Mouse (Mus musculus) gastrocnemius, postnatal 14 days (tissue): Measurements from ENCODE around the gene Prss34. TPM values are rescaled to one million over a fixed set of nuclear protein-coding genes. Genes with fewer than 3 reads are reported as not detected.

Source experiments
- DNase-seq: peaks from one replicate; pipeline ENCODE4 v3.0.0; 2021; ENCODE audit warnings: mixed read lengths
- intact Hi-C: fragments of 180-260 bp; cut with DNase I; formaldehyde crosslinking; loops from one replicate; pipeline ENCODE4 v1.15.1; 2025; ENCODE audit warnings: low total_unique reads
- long read RNA-seq, 2 experiments: library from polyadenylated mRNA; stranded (forward); transcript quantifications; one replicate each; pipeline ENCODE4 v2.0.0; 2021
- total RNA-seq, 2 experiments: library from RNA; stranded (reverse); gene quantifications; 2 replicates each; pipeline ENCODE4 v1.2.3; 2021

The Prss34 gene
- 1 to 10 TPM; 1.8 to 2.7 TPM for total RNA-seq
- long read RNA-seq, experiment 1, partial matches to known transcripts: 0 of 2 reads
- long read RNA-seq, experiment 1, other reads (novel, unspliced or antisense): 0 of 2 reads
- long read RNA-seq, experiment 2, partial matches to known transcripts: 0 of 2 reads
- long read RNA-seq, experiment 2, other reads (novel, unspliced or antisense): 0 of 2 reads

DNA sequence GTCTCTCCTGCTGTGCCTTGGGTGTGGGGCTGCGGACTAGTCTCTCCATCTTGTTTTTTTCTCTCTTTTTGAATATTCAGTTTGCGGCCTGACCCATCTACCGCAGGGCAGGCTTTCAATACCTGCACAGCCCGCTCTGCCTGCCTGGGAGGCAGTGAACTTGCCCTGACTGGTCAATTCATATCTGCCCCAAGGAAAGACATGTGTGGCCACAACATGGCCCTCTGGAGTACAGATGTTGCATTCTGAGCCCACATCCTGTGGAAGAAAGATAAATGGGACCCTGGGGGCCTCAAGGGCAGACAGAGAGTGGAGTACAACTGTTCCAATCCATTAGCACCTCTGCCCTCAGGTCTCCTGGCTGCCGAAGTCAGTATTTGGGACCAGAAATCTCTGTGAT is at the start of gene Prss34:
Gene Prss34 (plus strand): TSS at position 301 of the 400 bp plus-strand sequence.
- DNase-seq: no peak
- intact Hi-C loops: no loop called here

- intact Hi-C loops: no loop called here
- no peak for DNase-seq
Observed at GRCm38 (mm10) chr17:25250181-25250835, 47.9 kb upstream of the Prss34 start.

DNA sequence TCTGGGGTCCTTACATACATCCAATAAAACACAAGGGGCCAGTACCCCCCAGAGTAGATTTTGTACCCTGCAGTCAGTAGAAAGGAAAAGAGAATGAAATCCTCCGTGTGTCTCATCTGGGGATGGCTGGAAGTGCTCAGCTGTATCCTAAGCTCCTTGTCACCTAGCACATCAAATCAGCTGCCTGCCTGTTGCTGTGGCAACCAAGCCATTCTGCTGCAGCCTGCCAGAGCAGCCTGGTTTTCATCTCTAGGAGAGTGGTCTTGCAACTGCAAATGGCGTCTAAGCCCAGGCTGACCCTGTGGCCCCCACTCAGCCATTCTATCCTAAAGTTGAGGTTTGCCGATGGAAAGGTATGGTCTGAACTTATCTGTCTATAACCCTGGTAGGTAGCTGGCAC is 45.6 kb upstream of the Prss34 start:
- no peak for DNase-seq

DNA sequence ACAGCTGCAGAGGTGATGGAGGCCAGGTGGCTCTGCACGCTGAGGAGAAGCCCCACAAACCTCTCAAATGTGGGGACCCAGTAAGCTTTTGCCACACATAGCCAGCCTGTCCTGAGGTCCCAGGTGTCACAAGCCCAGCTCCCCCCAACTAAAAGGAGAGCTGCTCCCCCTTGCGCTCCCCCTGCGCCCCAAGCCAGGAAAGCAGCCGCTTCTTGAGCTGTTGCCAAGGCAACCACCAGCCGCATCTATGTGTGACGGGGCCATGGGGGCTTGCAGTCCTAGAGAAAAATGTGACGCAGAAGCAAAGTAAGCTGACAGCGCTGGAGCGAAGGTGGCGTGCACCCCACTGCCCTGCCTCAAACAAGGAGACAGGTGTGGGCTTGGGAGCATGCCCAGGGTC is 44.4 kb upstream of the Prss34 start:
- no peak for DNase-seq
- intact Hi-C loops: no loop called here

More for the DNA sequence above, 45.6 kb upstream of the Prss34 start:
- intact Hi-C loops: no loop called here

GRCm38 (mm10) chr17:25255110-25255509 is 43.1 kb upstream of the Prss34 start:
- DNase-seq: no peak
- intact Hi-C loops: no loop called here

GRCm38 (mm10) chr17:25256140-25256754 is 41.9 kb upstream of the Prss34 start, which contains the start of gene Baiap3:
Gene Baiap3, minus strand, starts transcription at chr17:25256364.
- DNase-seq: no peak
- intact Hi-C loops: no loop called here

- DNase-seq: no peak
- intact Hi-C loops: no loop called here
Observed at GRCm38 (mm10) chr17:25257804-25258261, 40.4 kb upstream of the Prss34 start.

- DNase-seq: peak; percentile 59
- intact Hi-C loops: loop anchor here (10.0 kb wide), 1 partner anchor 80 kb away; the partner anchor contains the start of genes BC003965 and Unkl
Observed at GRCm38 (mm10) chr17:25264453-25264852, 33.7 kb upstream of the Prss34 start.

- intact Hi-C loops: no loop called here
- no peak for DNase-seq
Observed at GRCm38 (mm10) chr17:25270795-25271335, 27.3 kb upstream of the Prss34 start.

- intact Hi-C loops: no loop called here
Observed at GRCm38 (mm10) chr17:25272326-25272725, 25.9 kb upstream of the Prss34 start.

DNA sequence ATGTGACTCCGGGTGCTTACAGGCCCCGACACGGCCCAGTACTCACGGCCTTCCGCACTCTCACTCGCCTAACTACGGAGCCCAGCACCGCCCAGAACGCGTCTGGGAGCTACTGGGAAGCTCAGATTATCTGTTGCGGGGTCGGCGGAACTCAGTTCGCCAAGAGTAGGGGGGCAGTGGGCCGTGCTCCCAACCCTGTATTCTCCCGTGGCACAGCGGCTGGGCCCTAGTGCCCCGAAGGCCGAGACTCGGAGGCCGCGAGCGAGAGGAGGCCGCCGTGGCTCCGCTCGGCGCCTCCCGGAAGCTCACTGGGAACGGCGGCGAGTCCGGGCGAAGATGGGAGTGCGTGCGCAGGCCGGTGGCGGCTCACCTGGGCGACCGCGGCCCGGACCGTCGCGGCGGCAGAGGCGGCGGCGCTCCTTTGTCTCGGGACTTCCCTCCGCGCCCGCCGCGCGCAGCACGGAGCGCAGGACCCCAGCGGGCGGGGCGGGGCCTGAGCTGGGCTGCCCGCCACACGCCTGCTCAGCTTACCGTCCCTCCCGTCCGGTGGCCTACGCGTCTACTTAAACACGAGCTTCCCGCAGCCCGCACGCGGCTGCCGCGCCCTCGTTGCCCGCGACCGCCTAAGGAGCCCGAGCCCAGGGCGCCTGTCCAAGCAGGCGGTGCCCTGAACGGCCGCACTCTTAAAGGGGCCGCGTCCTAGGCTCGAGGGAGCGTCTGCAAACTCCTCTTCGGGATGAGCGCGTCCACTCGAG is 25.1 kb upstream of the Prss34 start:
- intact Hi-C loops: no loop called here

More at GRCm38 (mm10) chr17:25272326-25272725, 25.9 kb upstream of the Prss34 start:
- no peak for DNase-seq

GRCm38 (mm10) chr17:25273706-25274501 is 24.3 kb upstream of the Prss34 start:
- intact Hi-C loops: no loop called here
- DNase-seq: peak; percentile 86

More for the DNA sequence above, 25.1 kb upstream of the Prss34 start:
- DNase-seq: peak; percentile 85

DNA sequence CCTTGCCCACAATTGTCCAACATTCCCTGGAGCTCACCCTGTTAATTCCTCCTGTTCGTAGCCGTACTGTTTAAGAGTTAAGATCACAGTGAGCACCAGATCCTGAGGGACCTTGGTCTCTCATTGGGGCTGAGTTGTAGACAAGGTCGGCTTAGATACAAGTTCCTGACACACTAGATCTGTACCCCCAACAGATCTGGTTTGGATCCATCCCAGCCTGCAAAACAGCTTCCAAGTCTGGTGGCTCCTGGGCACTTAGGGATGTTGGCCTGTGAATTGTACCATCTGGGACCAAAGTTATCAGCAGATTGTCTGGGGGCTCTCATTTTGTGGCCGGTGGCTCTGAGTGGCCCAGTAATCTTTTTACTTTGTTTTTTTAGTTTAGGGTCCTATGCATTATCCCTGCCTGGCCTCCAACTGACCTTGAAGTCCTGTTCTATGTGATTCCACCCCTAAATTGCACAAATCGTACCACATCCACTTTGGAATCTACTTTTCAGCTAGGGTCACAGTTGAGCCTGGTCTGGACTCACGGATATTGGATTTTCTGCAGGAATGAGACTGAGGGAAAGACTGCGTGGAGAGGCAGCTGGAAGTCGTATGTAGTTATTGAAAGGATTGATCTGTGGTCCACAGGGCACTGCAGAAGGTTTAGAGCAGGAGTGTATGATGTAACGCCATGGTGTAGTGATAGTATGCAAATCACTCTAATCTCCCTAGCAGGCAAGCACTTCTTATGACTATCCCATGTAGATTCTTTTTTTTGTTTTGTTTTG is 23.4 kb upstream of the Prss34 start, which contains the start of gene Ube2i:
Gene Ube2i (minus strand): TSS at position 52 of the 776 bp plus-strand sequence.
- intact Hi-C loops: no loop called here
- no peak for DNase-seq

- DNase-seq: no peak
- intact Hi-C loops: no loop called here
Observed at GRCm38 (mm10) chr17:25275833-25276232, 22.4 kb upstream of the Prss34 start.

DNA sequence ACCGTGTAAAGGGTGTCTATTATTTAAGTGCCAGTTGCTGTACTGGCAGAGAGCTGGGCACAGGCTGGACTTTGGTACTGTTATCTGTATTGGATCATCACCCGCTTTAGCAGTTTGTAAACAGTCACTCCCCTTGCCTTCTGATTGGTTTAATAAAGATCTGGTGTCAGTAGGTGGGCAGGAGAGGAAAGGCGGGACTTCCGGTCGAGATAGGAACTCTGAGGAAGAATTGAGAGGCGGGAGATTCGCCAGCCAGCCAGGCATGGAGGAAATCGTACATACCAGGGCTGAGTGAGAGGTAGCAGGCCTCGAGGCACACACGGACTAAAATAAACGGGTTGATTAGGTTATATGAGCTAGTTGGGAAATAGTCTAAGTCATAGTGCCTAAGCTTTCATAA is 16.1 kb upstream of the Prss34 start:
- intact Hi-C loops: loop anchor here (10.0 kb wide), 1 partner anchor 157 kb away; the partner anchor contains the start of gene Ptx4
- DNase-seq: peak; percentile 25

- DNase-seq: peak; percentile 65
- intact Hi-C loops: loop anchor here (10.0 kb wide), 1 partner anchor 160 kb away; the partner anchor contains the start of gene Ptx4
Observed at GRCm38 (mm10) chr17:25285033-25285432, 13.2 kb upstream of the Prss34 start.

- no peak for DNase-seq
- intact Hi-C loops: loop anchor here (10.0 kb wide), 1 partner anchor 164 kb away; the partner anchor contains the start of gene Ptx4
Observed at GRCm38 (mm10) chr17:25288842-25289241, 9.4 kb upstream of the Prss34 start.

DNA sequence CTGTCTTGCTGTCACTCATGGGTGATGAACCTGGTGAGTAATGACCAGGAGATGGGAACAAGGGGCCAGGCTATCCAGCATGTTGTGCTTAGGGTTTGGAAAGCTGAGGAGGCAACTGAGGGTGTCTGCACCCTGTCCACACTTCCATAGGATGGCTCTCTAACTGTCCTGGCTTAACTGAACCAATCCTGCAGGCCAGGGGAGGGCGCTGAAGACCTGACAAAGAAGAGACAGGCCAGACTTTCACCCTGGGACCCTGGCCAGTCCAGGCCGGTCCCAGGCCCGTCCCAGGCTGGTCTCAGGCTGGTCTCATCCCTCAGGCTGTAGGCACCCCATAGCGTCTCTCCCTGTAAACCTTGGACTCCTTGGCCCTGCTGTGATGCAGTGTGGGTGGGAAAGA is 7.8 kb upstream of the Prss34 start:
- intact Hi-C loops: no loop called here
- DNase-seq: no peak
